Mouse (Mus musculus): ENCODE data around the gene Cpxm2.

The Cpxm2 gene

DNA sequence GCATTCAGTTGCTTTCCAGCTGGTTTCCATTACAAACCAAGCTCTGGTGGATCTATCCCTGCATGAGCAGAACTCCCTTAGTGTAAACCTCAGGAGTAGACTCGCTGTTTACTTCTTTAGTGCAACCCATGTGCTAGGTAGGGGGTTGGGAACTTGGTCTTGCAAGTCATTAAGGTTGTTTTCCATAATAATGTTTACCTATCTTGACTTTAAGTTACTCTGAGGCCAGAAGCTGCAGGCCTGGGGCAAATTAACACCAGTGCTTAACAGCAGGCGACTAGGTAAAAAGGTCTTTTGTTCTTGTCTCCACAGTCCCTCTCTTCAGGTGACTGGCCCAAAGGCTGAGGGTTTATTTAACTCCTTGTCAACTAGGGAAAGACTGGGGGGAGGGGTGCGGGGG, 139.3 kb downstream of the Cpxm2 start:
- DNase-seq, result no peak

DNA sequence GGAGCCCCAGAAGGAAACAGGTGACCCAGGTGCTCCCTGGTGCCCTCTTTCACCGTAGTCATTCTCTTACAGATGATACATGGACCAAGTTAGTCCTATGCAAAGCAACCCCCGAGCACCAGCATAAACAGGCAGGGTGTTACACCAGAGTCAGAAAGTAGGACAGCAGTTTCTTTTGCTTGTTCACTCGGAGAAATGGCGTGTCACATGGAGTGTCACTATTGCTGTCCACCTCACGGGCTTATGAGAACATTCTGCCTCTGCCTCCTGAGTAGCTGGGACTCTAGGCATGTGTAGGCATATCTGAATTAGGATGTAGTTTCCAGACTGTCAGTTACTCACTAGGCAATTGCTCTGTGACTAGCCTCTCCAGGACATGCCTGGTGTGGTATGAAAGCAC, 140.6 kb downstream of the Cpxm2 start:
- no peak for DNase-seq

DNA sequence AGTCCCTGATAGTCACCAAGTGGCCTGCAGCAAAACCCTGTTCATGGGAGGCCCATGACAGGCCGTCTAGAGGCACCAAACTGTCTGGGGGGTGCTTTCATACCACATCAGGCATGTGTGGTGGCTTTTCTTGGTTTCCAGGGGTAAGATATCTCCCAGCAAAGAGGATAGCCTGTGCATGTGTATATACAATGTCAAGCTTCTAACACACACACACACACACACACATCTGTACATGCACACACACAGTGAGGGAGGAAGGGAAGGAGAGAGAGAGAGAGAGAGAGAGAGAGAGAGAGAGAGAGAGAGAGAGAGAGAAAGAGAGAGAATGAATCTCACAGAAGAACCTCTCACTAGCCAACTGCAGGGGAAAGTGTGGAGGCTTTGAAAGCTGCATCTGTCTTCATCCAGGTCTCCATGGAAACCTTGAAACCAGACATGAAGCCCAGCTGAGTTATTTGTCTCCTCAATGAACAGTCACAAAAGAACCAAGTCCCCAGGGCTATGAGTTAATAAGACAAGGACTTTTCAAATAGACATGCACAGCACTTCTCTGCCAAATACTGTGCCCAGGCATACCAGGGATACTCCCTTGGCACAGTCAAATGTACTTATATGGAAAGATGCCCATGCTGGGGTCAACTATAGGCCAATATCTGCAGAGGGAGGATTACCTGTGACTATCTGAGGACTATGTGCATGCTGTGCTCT, 141.4 kb downstream of the Cpxm2 start:
- no peak for DNase-seq

DNA sequence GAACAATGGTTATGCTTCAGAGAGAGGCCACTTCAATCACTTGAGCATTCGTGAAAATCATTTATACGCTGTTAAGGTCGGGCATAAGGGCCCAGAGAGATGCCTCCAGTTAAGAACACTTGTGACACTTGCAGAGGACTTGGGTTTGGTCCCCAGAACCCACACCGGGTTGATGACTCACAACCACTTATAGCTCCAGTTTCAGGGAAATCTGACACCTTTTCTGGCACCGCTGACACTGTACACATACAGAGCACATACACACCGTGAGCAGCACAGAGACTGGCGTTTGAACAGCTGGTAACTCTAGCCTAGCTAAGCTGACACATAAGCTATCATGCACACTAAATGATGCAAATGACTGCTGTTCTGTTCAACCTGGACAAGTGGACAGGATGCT, 145.5 kb downstream of the Cpxm2 start:
- DNase-seq, result no peak

DNA sequence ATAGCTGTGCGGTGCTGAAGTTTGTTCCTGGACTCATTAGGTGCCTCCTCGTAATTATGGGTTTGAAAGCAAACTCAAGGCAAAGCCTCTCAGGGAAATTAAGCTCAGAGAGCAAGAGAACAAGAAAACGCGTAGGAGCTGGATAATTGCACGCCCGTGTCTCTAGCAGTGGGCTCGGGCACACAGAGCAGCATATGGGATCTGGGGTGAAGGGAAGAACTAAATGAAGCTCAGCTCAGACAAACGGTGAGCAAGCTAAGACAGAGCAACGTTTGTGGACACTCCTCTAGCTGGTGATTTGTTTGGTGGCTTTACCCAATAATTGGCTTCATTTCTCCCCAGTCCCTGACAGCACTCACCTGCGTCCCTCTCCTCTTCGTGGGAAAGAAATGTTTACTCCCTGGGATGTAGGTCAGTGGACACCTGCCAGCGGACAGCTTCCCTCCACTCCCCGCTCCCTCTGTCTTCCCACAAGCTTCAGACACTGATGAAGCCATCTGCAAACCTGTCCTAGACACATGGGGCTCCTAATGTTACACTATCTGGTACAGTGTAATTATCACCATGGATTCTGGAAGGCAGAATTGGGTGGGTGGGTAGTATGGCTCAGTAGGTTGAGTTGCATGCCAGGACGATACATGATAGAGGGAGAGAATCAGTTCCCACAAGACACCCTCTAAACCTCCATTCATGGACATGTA, 148.4 kb downstream of the Cpxm2 start:
- DNase-seq, result no peak

DNA sequence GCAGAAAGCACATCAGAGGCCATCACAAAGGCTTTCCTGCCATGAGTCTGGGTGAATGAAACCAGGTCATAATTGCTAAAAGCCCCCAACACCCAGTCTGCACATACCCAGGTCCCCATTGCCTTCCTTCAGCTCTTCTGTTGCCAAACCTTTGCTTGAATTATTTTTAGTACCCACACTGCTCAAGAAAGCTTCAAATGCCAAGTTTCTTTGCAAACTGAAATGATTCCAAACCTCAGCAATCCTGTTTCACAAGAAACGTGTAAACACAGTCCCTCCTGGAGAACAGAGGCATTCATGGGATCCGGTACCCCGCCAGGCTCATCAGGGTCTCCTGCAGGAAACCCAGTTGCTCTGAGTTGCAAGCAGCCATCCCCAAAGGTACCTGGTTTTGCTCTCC, 161.7 kb downstream of the Cpxm2 start:
- DNase-seq, result no peak

DNA sequence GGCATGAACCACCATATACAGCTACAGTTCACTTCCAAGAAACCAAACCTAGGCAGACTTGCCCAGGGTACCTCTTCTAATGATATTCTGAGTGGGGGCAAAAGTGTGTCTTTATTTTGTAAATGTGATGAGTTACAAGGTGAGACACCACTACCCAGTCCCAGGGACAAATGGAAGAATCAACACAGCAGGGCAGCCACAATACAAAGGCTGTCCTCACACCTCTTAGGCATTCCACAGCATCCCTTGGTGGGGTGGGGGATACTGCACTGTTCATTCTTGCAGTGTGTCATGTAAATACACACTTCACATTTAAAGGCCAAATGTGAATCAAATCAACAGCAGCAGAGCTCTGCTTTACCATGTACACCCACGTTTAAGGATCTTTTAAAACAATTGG, 162.3 kb downstream of the Cpxm2 start:
- no peak for DNase-seq

DNA sequence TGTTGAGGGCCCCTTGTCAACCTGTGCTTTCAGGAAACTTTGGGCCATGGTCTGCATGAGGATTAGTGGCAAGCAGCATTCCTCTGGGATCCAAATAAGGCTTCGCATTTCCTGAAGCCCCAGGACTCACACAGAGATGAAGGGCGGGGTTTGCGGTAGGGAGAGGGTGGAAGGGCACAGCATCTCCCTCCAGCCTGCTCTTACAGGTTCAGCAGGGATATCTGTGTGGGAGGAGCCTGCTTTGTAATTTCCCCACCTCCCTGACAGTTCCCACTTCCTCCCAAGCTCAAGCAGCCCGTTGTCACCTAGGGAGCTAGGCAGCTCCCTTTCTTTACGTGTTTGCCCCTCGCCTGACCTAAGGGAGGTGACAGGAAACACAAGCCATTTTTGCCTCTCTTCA, 165.5 kb downstream of the Cpxm2 start:
- DNase-seq, result no peak

Measured in kidney, postnatal 36 days (tissue).